In genomic region chr19:36737087-36737486, GRCm38 (mm10) we compare ENCODE assay signal across 8 mouse cellular contexts. TPM values are rescaled to one million over a fixed set of nuclear protein-coding genes. Genes with fewer than 3 reads are reported as not detected.
DNase-seq lines count a peak whose midpoint lies in the region; ATAC-seq lines count a peak whose summit lies in the region.

No protein-coding gene starts in this region.

- peak; percentile 71 for ATAC-seq in lung, embryonic 15.5 days (ENCODE audit: borderline replicate concordance, extremely low read depth, low FRiP score, low TSS enrichment)
- ATAC-seq in forebrain, embryonic 14.5 days: peak; percentile 44
- peak; percentile 74; the same call in 1 of the 2 replicates for ATAC-seq in limb, embryonic 12.5 days (ENCODE audit: insufficient number of reproducible peaks, insufficient read depth, low FRiP score, low TSS enrichment, low read depth)
- ATAC-seq in neural tube, embryonic 15.5 days (ENCODE audit: low FRiP score): peak; percentile 68

- peak overlapping the region; percentile 56 for H3K4me2 ChIP-seq in lung, embryonic 15.5 days
- H3K4me2 ChIP-seq in forebrain, embryonic 14.5 days (ENCODE audit: low read length): peak overlapping the region; percentile 88
- H3K4me2 ChIP-seq in limb, embryonic 12.5 days: peak overlapping the region; percentile 66
- H3K4me2 ChIP-seq in neural tube, embryonic 15.5 days: peak overlapping the region; percentile 86

- 10% methylated on average over 6 of the region's 6 CpGs for WGBS in lung, embryonic 15.5 days
- WGBS in forebrain, embryonic 14.5 days: 43% methylated on average over 6 of the region's 6 CpGs
- WGBS in limb, embryonic 12.5 days: 44% methylated on average over 6 of the region's 6 CpGs
- WGBS in neural tube, embryonic 15.5 days: 31% methylated on average over 6 of the region's 6 CpGs

- H3K9ac ChIP-seq in lung, embryonic 15.5 days: peak overlapping the region; percentile 41; the same call in 1 of the 2 replicates
- peak overlapping the region; percentile 71 for H3K9ac ChIP-seq in forebrain, embryonic 14.5 days (ENCODE audit: low read length)
- peak overlapping the region; percentile 72 for H3K9ac ChIP-seq in limb, embryonic 12.5 days (replicated peaks)
- peak overlapping the region; percentile 69 for H3K9ac ChIP-seq in neural tube, embryonic 15.5 days (replicated peaks)

- peak overlapping the region; percentile 97 for H3K27ac ChIP-seq in lung, embryonic 15.5 days
- H3K27ac ChIP-seq in forebrain, embryonic 14.5 days (ENCODE audit: low read depth, low read length): no peak overlapping the region
- H3K27ac ChIP-seq in limb, embryonic 12.5 days: peak overlapping the region; percentile 89
- H3K27ac ChIP-seq in neural tube, embryonic 15.5 days (replicated peaks): peak overlapping the region; percentile 85

- peak overlapping the region; percentile 50 for H3K4me3 ChIP-seq in lung, embryonic 15.5 days
- H3K4me3 ChIP-seq in forebrain, embryonic 14.5 days (ENCODE audit: low read depth, low read length): peak overlapping the region; percentile 49
- H3K4me3 ChIP-seq in limb, embryonic 12.5 days (replicated peaks): peak overlapping the region; percentile 44
- H3K4me3 ChIP-seq in neural tube, embryonic 15.5 days (replicated peaks): peak overlapping the region; percentile 62

- peaks cover 46% of the 10 kb centered on the region for H3K4me1 ChIP-seq in lung, embryonic 15.5 days
- H3K4me1 ChIP-seq in forebrain, embryonic 14.5 days (ENCODE audit: control insufficient read depth, insufficient read depth, low read length): peaks cover 8% of the 10 kb centered on the region; the same call in 1 of the 2 replicates
- H3K4me1 ChIP-seq in limb, embryonic 12.5 days (replicated peaks): peaks cover 4% of the 10 kb centered on the region; the same call in 1 of the 2 replicates
- peaks cover 10% of the 10 kb centered on the region for H3K4me1 ChIP-seq in neural tube, embryonic 15.5 days

- H3K27me3 ChIP-seq in lung, embryonic 15.5 days: no peaks in the 10 kb centered on the region
- no peaks in the 10 kb centered on the region for H3K27me3 ChIP-seq in forebrain, embryonic 14.5 days (replicated peaks; ENCODE audit: control insufficient read depth, insufficient read depth, low read length)
- no peaks in the 10 kb centered on the region for H3K27me3 ChIP-seq in limb, embryonic 12.5 days
- H3K27me3 ChIP-seq in neural tube, embryonic 15.5 days (replicated peaks): no peaks in the 10 kb centered on the region

- no peak for DNase-seq in lung, postnatal 4 days
- no peak for DNase-seq in forebrain, embryonic 14.5 days (ENCODE audit: low spot score)
- DNase-seq in B cell, adult 2 months: no peak
- DNase-seq in adrenal gland, postnatal 10 days: no peak
- no peak for DNase-seq in gastrocnemius, postnatal 14 days

- no peaks in the 10 kb centered on the region for H3K9me3 ChIP-seq in lung, embryonic 15.5 days
- H3K9me3 ChIP-seq in forebrain, embryonic 14.5 days (replicated peaks; ENCODE audit: control insufficient read depth, low read length): no peaks in the 10 kb centered on the region
- H3K9me3 ChIP-seq in limb, embryonic 12.5 days: 0 out of 2 replicates have a peak, but pooled peaks cover 3% of the 10 kb centered on the region
- no peaks in the 10 kb centered on the region for H3K9me3 ChIP-seq in neural tube, embryonic 15.5 days (replicated peaks)

- intact Hi-C loops in gastrocnemius, postnatal 14 days (cut with DNase I; ENCODE audit: low total_unique reads): loop anchor here (1.0 kb wide), 1 partner anchor 18 kb away; no protein-coding TSS in a partner anchor

- peaks cover 19% of the 10 kb centered on the region for H3K36me3 ChIP-seq in lung, embryonic 15.5 days
- H3K36me3 ChIP-seq in forebrain, embryonic 14.5 days (ENCODE audit: control insufficient read depth, insufficient read depth, low read length): no peaks in the 10 kb centered on the region
- H3K36me3 ChIP-seq in limb, embryonic 12.5 days: 0 out of 2 replicates have a peak, but pooled peaks cover 4% of the 10 kb centered on the region
- 0 out of 2 replicates have a peak, but pooled peaks cover 2% of the 10 kb centered on the region for H3K36me3 ChIP-seq in neural tube, embryonic 15.5 days

RNA-seq across cellular contexts. Expression of gene Ppp1r3c, which starts 0.6 kb away (rescaled TPM):
- polyA plus RNA-seq in lung, embryonic 15.5 days (2015; fragmentation: Nextera tagmentation; extraction: Ambion mirVana): 83.4 and 84.3 TPM in 2 replicates
- 8.9 and 9.3 TPM in 2 replicates for polyA plus RNA-seq in forebrain, embryonic 14.5 days (2014; fragmentation: Nextera tagmentation; extraction: Ambion mirVana)
- 4.0 and 4.3 TPM in 2 replicates for polyA plus RNA-seq in limb, embryonic 12.5 days (2016; fragmentation: Nextera tagmentation; extraction: Ambion mirVana)
- polyA plus RNA-seq in neural tube, embryonic 15.5 days (2015; fragmentation: Nextera tagmentation; extraction: Ambion mirVana): 21.9 and 24.6 TPM in 2 replicates
- 10 to 100 TPM; 44.4 to 47.5 TPM for total RNA-seq in adrenal gland, postnatal 10 days (2021)
- total RNA-seq in gastrocnemius, postnatal 14 days (2021): 100 to 1,000 TPM; 125 to 230 TPM
